Mouse (Mus musculus): ENCODE data around the gene Eif4g1. TPM values are rescaled to one million over a fixed set of nuclear protein-coding genes. Genes with fewer than 3 reads are reported as not detected.

Eif4g1 gene
- total and polyA plus RNA-seq, 3 experiments, result 403 to 519 (median 473) TPM

GRCm38 (mm10) chr16:20620751-20621190 is 47.3 kb upstream of the Eif4g1 start:
- Histone ChIP-seq H3K4me1 (ENCODE audit: control insufficient read depth in 1 of 2, insufficient read depth in 2 of 2) (peaks cover 4 to 27% of the 10 kb centered on the region in 2 experiments; a peak in 3 of 4 replicates), H3K27me3 (replicated peaks) (no peaks in the 10 kb centered on the region), H3K9ac (ENCODE audit: insufficient read depth, low read depth) (peak overlapping the region; percentile 72; the same call in 1 of the 2 replicates), H3K4me2 (ENCODE audit: insufficient read depth, low read depth, poor library complexity, severe bottlenecking) (peak overlapping the region; percentile 72), H3K36me3 (replicated peaks in 1 of 2; ENCODE audit: control insufficient read depth in 1 of 2, insufficient read depth in 1 of 2, low read length in 1 of 2) (peaks cover 2 to 48% of the 10 kb centered on the region in 2 experiments), H3K79me2 (replicated peaks; ENCODE audit: control insufficient read depth, extremely low read depth, insufficient read depth, poor library complexity, severe bottlenecking) (no peaks in the 10 kb centered on the region), H3K9me3 (replicated peaks; ENCODE audit: low read length) (peaks cover 17% of the 10 kb centered on the region), H3K4me3 (replicated peaks in 1 of 3; ENCODE audit: low read depth in 2 of 3, low read length in 2 of 3, poor library complexity in 1 of 3) (peak overlapping the region; percentile 48 to 80 (median 62)), H3K27ac (ENCODE audit: insufficient read depth, low read depth) (peak overlapping the region; percentile 18)
- in situ Hi-C loops (cut with MboI; ENCODE audit: low pct_ligation_motif_present, low pct_unique_long_range_greater_than_20kb, low sequenced_read_pairs) (no loop called here), dilution Hi-C loops (cut with MboI; ENCODE audit: extremely low pct_ligation_motif_present, extremely low pct_unique_long_range_greater_than_20kb, low sequenced_read_pairs) (no loop called here)
- no peak for DNase-seq (ENCODE audit: extremely low read depth)
- no peak for TF ChIP-seq POLR2A (IDR thresholded peaks at IDR 0.05; ENCODE audit: low read depth, low read length)
- TF ChIP-seq POLR2AphosphoS2 (IDR thresholded peaks at IDR 0.05; ENCODE audit: low read depth, low read length), result 0 out of 2 replicates have a peak, but pooled peaks have one; percentile 57

- peak within 1 kb of the TSS; percentile 62 to 85 (median 80) for H3K4me3 ChIP-seq (replicated peaks in 1 of 3; ENCODE audit: low read depth in 2 of 3, low read length in 2 of 3, poor library complexity in 1 of 3)
- H3K9me3 ChIP-seq (replicated peaks; ENCODE audit: low read length), result peaks cover 17% of the 10 kb centered on the region
- no peaks in the 10 kb centered on the region for H3K79me2 ChIP-seq (replicated peaks; ENCODE audit: control insufficient read depth, extremely low read depth, insufficient read depth, poor library complexity, severe bottlenecking)
- dilution Hi-C loops (cut with MboI; ENCODE audit: extremely low pct_ligation_motif_present, extremely low pct_unique_long_range_greater_than_20kb, low sequenced_read_pairs) (no loop called here), in situ Hi-C loops (cut with MboI; ENCODE audit: low pct_ligation_motif_present, low pct_unique_long_range_greater_than_20kb, low sequenced_read_pairs) (no loop called here)
- peak within 1 kb of the TSS; percentile 72 for H3K4me2 ChIP-seq (ENCODE audit: insufficient read depth, low read depth, poor library complexity, severe bottlenecking)
- H3K27me3 ChIP-seq (replicated peaks), result no peaks in the 10 kb centered on the region
- peak; percentile 69 for DNase-seq (ENCODE audit: extremely low read depth)
- peaks cover 2 to 42% of the 10 kb centered on the region in 2 experiments for H3K36me3 ChIP-seq (replicated peaks in 1 of 2; ENCODE audit: control insufficient read depth in 1 of 2, insufficient read depth in 1 of 2, low read length in 1 of 2)
- H3K4me1 ChIP-seq (ENCODE audit: control insufficient read depth in 1 of 2, insufficient read depth in 2 of 2), result peaks cover 4 to 27% of the 10 kb centered on the region in 2 experiments; a peak in 3 of 4 replicates
- peak within 1 kb of the TSS; percentile 72 for H3K9ac ChIP-seq (ENCODE audit: insufficient read depth, low read depth)
- peak within 1 kb of the TSS; percentile 85 for H3K27ac ChIP-seq (ENCODE audit: insufficient read depth, low read depth)
- TF ChIP-seq ELF1 (IDR thresholded peaks at IDR 0.05; ENCODE audit: low read depth, low read length) (no peak), SIN3A (IDR thresholded peaks at IDR 0.05; ENCODE audit: low read length) (peak; percentile 28; the same call in 1 of the 2 replicates), MXI1 (IDR thresholded peaks at IDR 0.05; ENCODE audit: low read depth, low read length) (peak; percentile 94), MEF2A (IDR thresholded peaks at IDR 0.05; ENCODE audit: borderline replicate concordance, low read depth, low read length) (no peak; the same call in 1 of the 2 replicates), USF1 (IDR thresholded peaks at IDR 0.05; ENCODE audit: low read depth, low read length) (no peak), MAX (IDR thresholded peaks at IDR 0.05; ENCODE audit: low read length) (peak; percentile 79), MYC (IDR thresholded peaks at IDR 0.05; ENCODE audit: low read depth, low read length) (peak; percentile 44; the same call in 1 of the 2 replicates), RAD21 (IDR thresholded peaks at IDR 0.05; ENCODE audit: low read depth, low read length) (no peak), CHD1 (IDR thresholded peaks at IDR 0.05; ENCODE audit: low read depth, low read length) (0 out of 2 replicates have a peak, but pooled peaks have one; percentile 21), ZC3H11A (IDR thresholded peaks at IDR 0.05; ENCODE audit: low read depth, low read length) (no peak), MAZ (IDR thresholded peaks at IDR 0.05; ENCODE audit: low read depth, low read length) (peak; percentile 37; the same call in 1 of the 2 replicates), JUND (conservative IDR thresholded peaks at IDR 0.05; ENCODE audit: low read depth, low read length) (no peak), GABPA (IDR thresholded peaks at IDR 0.05; ENCODE audit: insufficient replicate concordance, low read depth, low read length) (no peak), IRF4 (IDR thresholded peaks at IDR 0.05; ENCODE audit: low read depth, low read length) (no peak), SMC3 (IDR thresholded peaks at IDR 0.05; ENCODE audit: low read depth, low read length) (no peak), PAX5 (IDR thresholded peaks at IDR 0.05; ENCODE audit: low read length) (no peak), RCOR1 (conservative IDR thresholded peaks at IDR 0.05; ENCODE audit: low read depth, low read length) (no peak; the same call in 1 of the 2 replicates), CTCF (conservative IDR thresholded peaks at IDR 0.05 in 1 of 2, IDR thresholded peaks at IDR 0.05 in 1 of 2; ENCODE audit: low read depth in 2 of 2, low read length in 2 of 2) (no peak), NELFE (IDR thresholded peaks at IDR 0.05; ENCODE audit: low read depth, low read length) (peak; percentile 75), E2F4 (IDR thresholded peaks at IDR 0.05; ENCODE audit: insufficient replicate concordance, low read depth, low read length) (no peak), CHD2 (IDR thresholded peaks at IDR 0.05; ENCODE audit: low read length) (peak; percentile 47), TBP (conservative IDR thresholded peaks at IDR 0.05; ENCODE audit: low read depth, low read length) (no peak), EP300 (IDR thresholded peaks at IDR 0.05; ENCODE audit: low read length) (no peak; the same call in 1 of the 2 replicates), USF2 (conservative IDR thresholded peaks at IDR 0.05; ENCODE audit: low read depth, low read length) (no peak), ZMIZ1 (IDR thresholded peaks at IDR 0.05; ENCODE audit: low read depth, low read length) (peak; percentile 89), ZKSCAN1 (IDR thresholded peaks at IDR 0.05; ENCODE audit: borderline replicate concordance, low read depth, low read length) (no peak), ZNF384 (IDR thresholded peaks at IDR 0.05; ENCODE audit: low read depth, low read length) (no peak), ETS1 (conservative IDR thresholded peaks at IDR 0.05; ENCODE audit: low read depth, low read length) (no peak; the same call in 1 of the 2 replicates), NRF1 (IDR thresholded peaks at IDR 0.05; ENCODE audit: low read depth, low read length) (peak; percentile 32; the same call in 1 of the 2 replicates)
Measured at GRCm38 (mm10) chr16:20621191-20621990, 46.7 kb upstream of the Eif4g1 start, which contains the start of gene Camk2n2. TSS of gene Camk2n2 (minus strand) at chr16:20621287.

Data from CH12.LX (cell line).